Mouse (Mus musculus) hindbrain, embryonic 16.5 days (tissue): ENCODE data around the gene Parn. TPM values are rescaled to one million over a fixed set of nuclear protein-coding genes. Genes with fewer than 3 reads are reported as not detected.
A peak's percentile ranks its signal among the peaks of the same experiment; 100 is the strongest.
"Not testable (repeated sequence)": the region's sequence is repeated elsewhere in the genome, so short reads cannot be mapped to it uniquely, and the experiment has no call there.

Source experiments
- ATAC-seq: fragments of 200-750 bp; cut with Nextera tagmentation; 2 replicates; pipeline ENCODE4 v1.8.0; 2017; ENCODE audit warnings: moderate TSS enrichment, moderate library complexity
- H3K27ac ChIP-seq: fragments of 300-500 bp; sonication (generic); 2 replicates; pipeline ENCODE4 v1.5.1; 2014; ENCODE audit warnings: low read depth, mild to moderate bottlenecking, control low read depth, low read length, moderate library complexity
- H3K27me3 ChIP-seq: fragments of 300-500 bp; sonication (generic); replicated peaks from 2 replicates; pipeline ENCODE4 v1.6.1; 2014; ENCODE audit warnings: low read length; ENCODE audit not compliant: control insufficient read depth, insufficient read depth
- H3K36me3 ChIP-seq: fragments of 300-500 bp; sonication (generic); 2 replicates; pipeline ENCODE4 v1.6.1; 2014; ENCODE audit warnings: mild to moderate bottlenecking, low read length, moderate library complexity, mixed read lengths; ENCODE audit not compliant: control insufficient read depth, insufficient read depth
- H3K4me1 ChIP-seq: fragments of 300-500 bp; sonication (generic); 2 replicates; pipeline ENCODE4 v1.6.1; 2014; ENCODE audit warnings: low read depth, low read length; ENCODE audit not compliant: control insufficient read depth, insufficient read depth
- H3K4me2 ChIP-seq: fragments of 300-500 bp; sonication (generic); 2 replicates; pipeline ENCODE4 v1.6.1; 2014; ENCODE audit warnings: mild to moderate bottlenecking, low read length, control low read depth, moderate library complexity
- H3K4me3 ChIP-seq: fragments of 300-500 bp; sonication (generic); 2 replicates; pipeline ENCODE4 v1.5.1; 2014; ENCODE audit warnings: mild to moderate bottlenecking, low read length, control low read depth, moderate library complexity
- H3K9ac ChIP-seq: fragments of 300-500 bp; sonication (generic); 2 replicates; pipeline ENCODE4 v1.6.1; 2014; ENCODE audit warnings: low read depth, mild to moderate bottlenecking, control low read depth, low read length, moderate library complexity
- H3K9me3 ChIP-seq: fragments of 300-500 bp; sonication (generic); 2 replicates; pipeline ENCODE4 v1.6.1; 2014; ENCODE audit warnings: mild to moderate bottlenecking, low read length, moderate library complexity; ENCODE audit not compliant: control insufficient read depth
- WGBS: fragments of 180-500 bp; shearing (Covaris S2); extraction: QIAGEN DNeasy Blood & Tissue Kit; methylation state at CpG from one replicate; pipeline ENCODE4 v1.1.7; 2014; 5-methylcytosine and 5-hydroxymethylcytosine counted together
- polyA plus RNA-seq: library from polyadenylated mRNA; unstranded; fragments of >200 nt; fragmentation: Nextera tagmentation; extraction: Ambion mirVana; gene quantifications from 2 replicates; pipeline ENCODE4 v1.2.1, GENCODE M21; 2015

Parn gene
- polyA plus RNA-seq, 1 experiment from 2014 or later, result 31.7 TPM

DNA sequence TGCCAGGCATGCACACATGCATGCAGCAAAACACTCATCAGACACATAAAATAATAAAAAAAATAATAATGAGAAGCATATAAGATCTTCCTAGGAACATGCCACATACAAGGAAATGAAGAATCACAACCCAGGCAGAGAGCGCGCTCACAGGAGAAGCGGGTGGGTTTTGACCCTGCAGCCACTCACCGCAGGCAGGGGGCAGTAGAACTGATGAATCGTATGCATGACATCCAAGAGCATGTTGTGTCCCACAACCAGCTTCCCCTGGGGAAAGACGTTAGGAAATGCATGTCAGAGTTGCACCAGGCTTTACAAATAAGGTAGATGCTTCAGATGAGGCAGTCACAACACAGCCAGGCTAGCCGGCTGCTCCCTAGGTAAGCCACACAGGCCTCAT lies 27.9 kb downstream of the Parn start:
- no peaks in the 10 kb centered on the region for H3K9me3 ChIP-seq
- H3K4me2 ChIP-seq, result no peak overlapping the region
- WGBS, result 82% methylated on average over 7 of the region's 7 CpGs
- H3K4me1 ChIP-seq, result no peaks in the 10 kb centered on the region
- no peak overlapping the region for H3K27ac ChIP-seq
- peaks cover 3% of the 10 kb centered on the region for H3K36me3 ChIP-seq
- no peak overlapping the region for H3K4me3 ChIP-seq
- no peak overlapping the region for H3K9ac ChIP-seq
- no peaks in the 10 kb centered on the region for H3K27me3 ChIP-seq
- ATAC-seq, result no peak

DNA sequence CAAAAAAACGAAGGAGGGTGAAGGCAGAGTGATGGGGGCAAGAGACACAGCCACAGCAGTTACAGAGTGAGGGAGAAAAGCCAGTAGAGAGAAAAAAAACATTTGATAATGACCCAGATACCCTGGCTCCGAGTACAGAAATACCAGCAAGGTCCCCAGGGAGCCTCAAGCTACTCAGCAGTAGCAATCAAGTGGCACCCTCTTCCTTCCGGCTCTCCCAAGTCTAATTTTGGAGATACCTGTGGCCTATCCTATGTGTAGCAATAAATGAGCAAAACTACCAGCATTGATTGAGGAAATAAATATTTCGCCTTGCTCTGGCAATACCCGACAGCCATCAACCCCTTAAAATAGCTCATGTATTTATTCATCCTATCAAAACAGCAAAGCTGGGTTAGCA lies 28.5 kb downstream of the Parn start:
- H3K27ac ChIP-seq, result no peak overlapping the region
- H3K4me2 ChIP-seq, result no peak overlapping the region
- no peak overlapping the region for H3K4me3 ChIP-seq
- ATAC-seq, result no peak
- 82% methylated on average over 5 of the region's 5 CpGs for WGBS
- H3K9me3 ChIP-seq, result no peaks in the 10 kb centered on the region
- no peaks in the 10 kb centered on the region for H3K4me1 ChIP-seq
- peaks cover 3% of the 10 kb centered on the region for H3K36me3 ChIP-seq
- no peak overlapping the region for H3K9ac ChIP-seq
- no peaks in the 10 kb centered on the region for H3K27me3 ChIP-seq

DNA sequence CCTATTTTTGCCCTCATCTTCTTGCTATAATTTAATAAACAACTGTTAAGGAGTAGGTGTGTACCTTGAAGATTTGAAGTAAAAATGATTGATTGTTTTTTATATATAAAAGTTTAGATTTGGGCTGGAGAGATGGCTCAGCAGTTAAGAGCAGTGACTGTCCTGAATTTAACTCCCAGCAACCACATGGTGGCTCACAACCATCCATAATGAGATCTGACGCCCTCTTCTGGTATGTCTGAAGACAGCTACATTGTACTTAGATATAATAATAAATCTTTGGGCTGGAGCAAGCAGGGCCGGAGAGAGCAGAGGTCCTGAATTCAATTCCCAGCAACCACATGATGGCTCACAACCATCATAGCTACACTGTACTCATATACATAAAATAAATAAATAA lies 29.8 kb downstream of the Parn start:
- not testable (repeated sequence) for H3K4me1 ChIP-seq, H3K9ac ChIP-seq, ATAC-seq, H3K4me2 ChIP-seq, H3K27me3 ChIP-seq, H3K27ac ChIP-seq, H3K9me3 ChIP-seq, H3K36me3 ChIP-seq, H3K4me3 ChIP-seq
- WGBS, result 33% methylated on average over 2 of the region's 2 CpGs

DNA sequence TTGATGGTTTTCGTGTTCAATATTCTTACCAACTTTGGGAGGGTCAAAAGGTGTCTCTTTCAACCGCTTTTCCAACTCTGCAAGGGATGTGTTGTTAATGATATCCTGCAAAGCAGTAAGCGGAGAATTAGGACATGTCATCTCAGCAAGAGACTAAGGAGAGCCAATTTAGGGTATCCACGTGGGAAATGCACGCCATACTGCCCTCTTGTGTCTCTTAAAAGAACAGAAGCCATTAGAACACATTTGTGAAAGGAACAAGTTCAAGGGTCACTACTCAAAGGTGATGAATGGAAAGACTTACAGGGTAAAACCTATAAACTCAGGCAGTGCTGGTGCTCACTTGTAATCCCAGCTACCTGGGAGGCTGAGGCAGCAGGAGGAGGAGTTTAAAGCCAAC lies 39.6 kb downstream of the Parn start:
- no peaks in the 10 kb centered on the region for H3K27me3 ChIP-seq
- peaks cover 12% of the 10 kb centered on the region; the same call in 1 of the 2 replicates for H3K36me3 ChIP-seq
- ATAC-seq, result no peak
- WGBS, result 45% methylated on average over 5 of the region's 5 CpGs
- no peaks in the 10 kb centered on the region for H3K9me3 ChIP-seq
- H3K27ac ChIP-seq, result no peak overlapping the region
- no peak overlapping the region for H3K4me2 ChIP-seq
- H3K4me1 ChIP-seq, result no peaks in the 10 kb centered on the region
- H3K4me3 ChIP-seq, result no peak overlapping the region
- no peak overlapping the region for H3K9ac ChIP-seq

DNA sequence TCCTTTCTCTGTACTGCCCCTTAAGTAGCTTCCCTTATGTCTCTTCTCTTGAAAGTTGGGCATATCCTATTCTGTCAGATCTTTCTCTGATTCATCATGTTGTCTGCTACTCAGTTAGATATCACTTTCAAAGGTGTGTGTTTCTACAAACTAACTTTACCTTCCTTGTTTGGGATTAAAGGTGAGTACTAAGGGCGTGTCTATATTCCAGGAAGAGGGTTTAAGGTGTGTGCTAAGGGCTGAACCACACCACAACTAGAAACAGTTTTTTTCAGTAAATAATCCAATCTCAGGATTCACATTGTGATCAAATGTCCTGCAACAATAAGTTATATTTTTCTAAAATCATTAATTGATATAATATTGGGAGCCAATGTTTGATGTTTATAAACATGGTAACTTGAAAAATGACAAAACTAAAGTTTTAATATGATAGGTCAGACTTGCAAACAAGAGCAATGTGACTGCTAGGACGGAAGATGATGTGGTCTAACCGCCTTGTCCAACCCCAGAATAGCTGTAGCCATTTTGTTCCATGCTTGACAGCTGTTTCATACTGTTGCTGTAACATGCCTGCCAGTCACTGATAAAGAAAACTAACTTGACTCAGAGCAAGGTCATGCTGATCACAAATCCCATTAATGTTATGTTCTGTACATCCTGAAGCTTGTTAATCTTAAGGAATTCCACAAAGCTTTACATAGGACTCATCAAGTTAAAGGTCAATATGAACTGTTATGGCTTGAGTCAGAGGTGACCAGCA lies 46.0 kb downstream of the Parn start:
- no peak overlapping the region for H3K4me2 ChIP-seq
- peaks cover 13% of the 10 kb centered on the region; the same call in 1 of the 2 replicates for H3K36me3 ChIP-seq
- H3K27me3 ChIP-seq, result no peaks in the 10 kb centered on the region
- no peak overlapping the region for H3K4me3 ChIP-seq
- no peak for ATAC-seq
- no peak overlapping the region for H3K27ac ChIP-seq
- H3K4me1 ChIP-seq, result no peaks in the 10 kb centered on the region
- no peak overlapping the region for H3K9ac ChIP-seq
- H3K9me3 ChIP-seq, result no peaks in the 10 kb centered on the region
- 95% methylated on average over 3 of the region's 3 CpGs for WGBS

DNA sequence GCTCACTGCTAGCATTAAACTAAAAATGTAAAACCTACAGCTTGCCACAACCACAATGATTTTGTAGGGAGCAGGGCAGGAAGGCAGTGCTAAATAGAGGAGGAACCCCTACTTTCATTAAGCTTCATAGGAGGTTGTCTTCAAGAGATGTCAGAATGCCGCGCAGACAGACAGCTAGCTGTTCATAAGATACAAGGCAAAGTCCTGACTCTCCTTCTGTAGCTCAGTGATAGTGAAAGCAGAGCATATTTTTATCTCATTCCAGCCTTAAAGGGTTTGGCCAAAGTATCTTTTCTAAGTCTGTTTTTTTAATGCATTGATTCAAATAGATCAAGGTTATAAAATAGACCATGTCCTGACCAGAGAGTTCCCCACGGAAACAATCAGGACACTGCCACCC lies 47.8 kb downstream of the Parn start:
- H3K4me2 ChIP-seq, result no peak overlapping the region
- no peak for ATAC-seq
- H3K9ac ChIP-seq, result no peak overlapping the region
- H3K9me3 ChIP-seq, result no peaks in the 10 kb centered on the region
- H3K27me3 ChIP-seq, result no peaks in the 10 kb centered on the region
- peaks cover 8% of the 10 kb centered on the region; the same call in 1 of the 2 replicates for H3K36me3 ChIP-seq
- H3K4me3 ChIP-seq, result no peak overlapping the region
- no peaks in the 10 kb centered on the region for H3K4me1 ChIP-seq
- 90% methylated on average over 3 of the region's 3 CpGs for WGBS
- no peak overlapping the region for H3K27ac ChIP-seq

DNA sequence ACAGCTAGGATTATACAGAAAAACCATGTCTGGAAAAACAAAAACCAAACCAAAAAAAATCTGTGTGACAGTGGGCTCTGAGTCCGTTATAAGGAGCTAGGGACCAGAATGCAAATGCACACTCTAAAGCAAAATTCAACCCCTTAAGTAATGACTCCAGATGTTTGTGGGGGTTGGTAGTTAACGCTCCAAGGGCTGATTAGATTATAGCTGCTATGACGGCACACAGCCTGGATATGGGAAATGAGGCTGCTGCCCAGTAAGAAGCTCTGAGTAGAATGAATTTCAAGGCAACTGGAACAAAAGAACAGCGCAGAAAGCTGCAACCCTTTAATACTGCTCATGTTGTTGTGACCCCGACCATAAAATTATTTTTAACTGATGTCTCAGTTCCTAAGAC lies 52.7 kb downstream of the Parn start:
- WGBS, result 73% methylated on average over 5 of the region's 5 CpGs
- no peaks in the 10 kb centered on the region for H3K9me3 ChIP-seq
- no peak overlapping the region for H3K9ac ChIP-seq
- H3K4me1 ChIP-seq, result no peaks in the 10 kb centered on the region
- no peak overlapping the region for H3K27ac ChIP-seq
- H3K4me3 ChIP-seq, result no peak overlapping the region
- H3K27me3 ChIP-seq, result no peaks in the 10 kb centered on the region
- no peaks in the 10 kb centered on the region; the same call in 1 of the 2 replicates for H3K36me3 ChIP-seq
- no peak for ATAC-seq
- no peak overlapping the region for H3K4me2 ChIP-seq

DNA sequence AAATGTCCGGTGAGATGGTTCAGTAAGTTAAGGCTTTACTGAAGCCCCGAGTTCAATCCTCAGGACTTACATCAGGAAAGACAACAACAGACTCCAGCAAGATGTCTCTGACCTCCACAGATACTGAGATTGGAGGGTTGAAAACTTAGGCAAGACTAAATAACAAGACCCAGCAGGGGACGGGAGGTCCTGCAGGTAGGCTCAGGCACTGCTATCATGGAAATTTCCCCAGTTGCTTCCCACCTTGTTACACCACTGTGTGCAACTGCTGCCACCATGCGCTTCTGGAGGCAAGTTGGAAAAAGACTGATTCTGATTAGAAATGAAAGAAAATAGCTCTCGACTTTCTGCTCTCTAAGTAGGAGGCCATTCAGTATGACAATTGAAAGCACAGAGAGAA lies 55.4 kb downstream of the Parn start:
- Histone ChIP-seq H3K9me3 (no peaks in the 10 kb centered on the region), H3K9ac (no peak overlapping the region), H3K4me3 (no peak overlapping the region), H3K36me3 (no peaks in the 10 kb centered on the region; the same call in 1 of the 2 replicates), H3K4me2 (no peak overlapping the region), H3K27me3 (no peaks in the 10 kb centered on the region), H3K4me1 (no peaks in the 10 kb centered on the region), H3K27ac (no peak overlapping the region)
- no peak for ATAC-seq
- WGBS, result 94% methylated on average over 5 of the region's 5 CpGs

DNA sequence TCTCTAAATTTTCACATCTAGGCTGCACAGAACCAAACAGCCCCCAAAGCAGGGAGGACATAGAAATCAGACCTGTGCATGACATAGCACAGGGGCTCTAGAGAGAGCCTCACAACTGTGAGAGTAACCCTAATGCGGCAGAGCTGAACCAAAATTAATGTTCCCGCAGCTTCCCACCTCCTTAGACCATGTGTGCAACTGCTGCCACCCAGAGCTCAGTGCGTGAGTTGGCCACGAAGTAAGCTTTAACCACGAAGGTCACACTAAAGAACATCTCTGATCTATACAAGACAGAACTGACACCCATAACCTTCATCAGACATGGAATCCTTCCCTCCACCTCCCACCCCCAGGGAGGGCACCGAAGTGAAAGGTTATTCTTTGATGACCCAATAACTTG lies 55.9 kb downstream of the Parn start:
- no peaks in the 10 kb centered on the region for H3K27me3 ChIP-seq
- H3K27ac ChIP-seq, result no peak overlapping the region
- H3K9me3 ChIP-seq, result no peaks in the 10 kb centered on the region
- H3K9ac ChIP-seq, result no peak overlapping the region
- no peaks in the 10 kb centered on the region; the same call in 1 of the 2 replicates for H3K36me3 ChIP-seq
- peak; percentile 67 for ATAC-seq
- no peaks in the 10 kb centered on the region for H3K4me1 ChIP-seq
- WGBS, result 79% methylated on average over 6 of the region's 6 CpGs
- H3K4me3 ChIP-seq, result no peak overlapping the region
- no peak overlapping the region for H3K4me2 ChIP-seq
